Mouse (Mus musculus) brain, embryonic 14.5 days (tissue): ENCODE data around the gene Trim31. TPM values are rescaled to one million over a fixed set of nuclear protein-coding genes. Genes with fewer than 3 reads are reported as not detected.
"Not testable (repeated sequence)": the region's sequence is repeated elsewhere in the genome, so short reads cannot be mapped to it uniquely, and the experiment has no call there.

Experiments used
- DNase-seq: peaks from one replicate; pipeline ENCODE4 v3.0.0-alpha.2; 2011; ENCODE audit warnings: low read depth
- CTCF ChIP-seq: fragments of 200-500 bp; IDR thresholded peaks from 2 replicates; pipeline ENCODE4 v1.5.1; 2012; ENCODE audit warnings: inconsistent platforms, mild to moderate bottlenecking, moderate library complexity, borderline replicate concordance; ENCODE audit not compliant: insufficient read depth, insufficient read length; ENCODE audit errors: extremely low read depth
- POLR2A ChIP-seq: fragments of 200-500 bp; IDR thresholded peaks from 2 replicates; pipeline ENCODE4 v1.6.1; 2012; ENCODE audit warnings: mild to moderate bottlenecking, inconsistent platforms, borderline replicate concordance; ENCODE audit not compliant: poor library complexity, insufficient read depth, insufficient read length, severe bottlenecking; ENCODE audit errors: extremely low read depth
- polyA plus RNA-seq: library from polyadenylated mRNA; depleted of rRNA; stranded (reverse); fragments of >200 nt; gene quantifications from 2 replicates; pipeline ENCODE4 v1.2.3, GENCODE M21; 2012

Trim31 gene
- polyA plus RNA-seq, 1 experiment: not detected

DNA sequence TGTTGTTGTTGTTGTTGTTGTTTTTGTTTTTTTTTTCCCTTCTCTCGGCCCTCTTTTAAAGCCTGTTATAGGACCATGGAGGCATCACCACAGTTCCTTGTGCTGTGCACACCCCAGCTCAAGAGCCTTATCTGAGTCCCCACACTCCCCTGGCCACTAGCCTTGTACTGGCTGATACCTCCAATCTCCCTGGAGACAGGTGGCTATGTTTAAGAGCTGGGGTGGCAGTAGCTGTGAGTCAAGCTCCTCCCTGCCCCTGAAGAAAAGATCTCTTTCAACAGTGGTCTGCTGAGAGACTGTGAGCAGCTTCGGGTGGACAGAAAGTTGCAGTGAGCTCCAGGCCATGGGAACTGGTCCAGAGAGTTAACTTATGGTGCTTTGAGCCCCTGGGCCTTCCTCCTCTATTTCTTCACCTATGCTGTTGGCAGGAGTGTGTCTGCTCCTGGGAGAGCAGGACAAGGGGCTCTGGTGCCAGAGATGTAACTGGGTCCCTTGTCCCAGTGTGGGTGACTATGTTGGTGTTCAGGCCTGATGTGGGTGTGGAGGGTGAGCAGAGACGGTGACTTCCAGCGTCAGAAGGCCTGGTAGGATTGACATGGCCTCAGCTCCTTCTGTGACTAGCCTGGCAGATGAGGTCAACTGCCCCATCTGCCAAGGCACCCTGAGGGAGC, 28.5 kb upstream of the Trim31 start, which contains the start of gene Trim10:
TSS of gene Trim10 (plus strand) at position 291 of the 671 bp plus-strand sequence.
- TF ChIP-seq POLR2A (no peak), CTCF (no peak)
- no peak for DNase-seq

DNA sequence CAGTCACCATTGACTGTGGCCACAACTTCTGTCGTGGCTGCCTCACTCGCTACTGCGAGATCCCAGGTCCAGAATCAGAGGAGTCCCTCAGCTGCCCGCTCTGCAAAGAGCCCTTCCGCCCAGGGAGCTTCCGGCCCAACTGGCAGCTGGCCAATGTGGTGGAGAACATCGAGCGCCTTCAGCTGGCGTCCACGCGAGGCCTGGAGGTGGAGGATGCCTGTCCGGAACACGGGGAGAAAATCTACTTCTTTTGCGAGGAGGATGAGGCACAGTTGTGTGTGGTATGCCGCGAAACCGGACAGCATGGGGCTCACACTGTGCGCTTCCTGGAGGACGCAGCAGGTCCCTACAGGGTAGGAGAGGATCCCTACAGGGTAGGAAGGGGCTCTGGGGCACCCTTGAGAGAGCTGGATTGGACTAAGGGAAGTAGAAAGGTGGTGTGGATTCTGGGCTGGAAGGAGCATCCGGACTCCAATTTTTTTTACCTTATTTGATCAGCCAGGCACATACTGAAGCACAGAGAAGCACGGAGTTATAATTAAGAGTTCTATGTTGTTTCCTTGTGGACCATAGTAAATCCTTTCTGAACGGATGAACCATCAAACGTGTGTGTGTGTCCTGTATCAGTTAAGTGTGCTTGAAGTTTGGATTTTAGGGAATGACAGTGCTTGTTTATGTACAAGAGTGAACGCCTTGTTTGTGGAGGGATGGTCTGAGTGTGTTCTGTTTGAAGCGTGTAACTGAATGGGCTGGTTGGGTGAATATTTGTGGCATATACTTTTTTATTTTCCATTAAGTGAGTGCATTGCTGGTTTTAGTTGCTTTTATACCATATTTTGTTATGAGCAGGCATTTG, 27.7 kb upstream of the Trim31 start:
- TF ChIP-seq POLR2A (no peak), CTCF (no peak)
- DNase-seq: no peak

DNA sequence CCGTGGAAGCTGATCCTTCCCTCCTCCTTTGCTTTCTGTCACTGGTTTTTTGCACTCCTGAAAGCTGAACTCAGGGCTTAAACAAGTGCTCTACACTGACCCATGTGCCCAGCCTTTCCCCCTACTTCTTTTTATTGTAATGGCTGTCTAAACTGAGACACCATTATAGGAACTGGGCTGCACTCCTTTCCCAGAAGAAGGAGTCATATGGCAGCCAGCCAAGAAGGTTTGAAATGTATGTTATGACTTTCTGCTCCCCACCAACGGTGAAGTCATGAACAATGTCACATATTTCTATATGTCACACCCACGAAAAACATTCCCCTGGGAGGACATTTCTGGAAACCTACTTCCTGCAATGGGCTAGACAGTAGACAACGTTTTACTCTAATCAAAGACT, 23.3 kb upstream of the Trim31 start:
- TF ChIP-seq POLR2A: no peak
- DNase-seq: no peak

GRCm38 (mm10) chr17:36883350-36883749, 14.6 kb upstream of the Trim31 start:
- TF ChIP-seq CTCF: no peak
- TF ChIP-seq POLR2A: no peak
- DNase-seq: no peak

DNA sequence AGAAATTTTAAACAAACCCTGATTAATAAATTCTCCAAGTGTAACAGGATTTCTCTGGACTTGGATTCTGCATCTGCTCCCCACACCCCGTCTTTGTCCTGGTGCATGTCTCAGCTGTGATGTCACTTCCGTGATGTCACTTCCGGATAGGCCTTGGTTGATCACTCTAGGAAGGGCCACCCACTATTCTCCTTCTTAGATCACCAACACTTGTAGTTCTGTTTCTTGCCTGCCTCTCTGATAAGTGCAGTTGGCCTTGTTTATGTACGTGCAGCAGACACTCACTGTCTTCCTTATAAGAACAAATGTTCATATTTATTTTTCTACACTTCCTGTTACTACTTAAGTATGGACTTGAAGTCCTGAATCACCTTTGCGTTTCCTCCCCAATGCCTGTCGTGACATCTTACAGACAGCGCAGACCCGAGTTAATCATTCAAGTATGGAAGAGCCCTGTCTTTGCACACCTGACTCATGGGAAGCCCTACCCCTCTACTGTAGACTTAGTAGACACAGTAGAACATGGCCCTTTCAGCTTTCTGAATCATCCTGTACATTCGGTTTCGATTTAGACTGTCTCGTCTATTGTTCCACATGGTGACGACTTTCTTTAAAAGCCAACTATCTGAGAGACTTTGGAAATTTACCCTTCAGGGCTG, 12.7 kb upstream of the Trim31 start:
- TF ChIP-seq POLR2A (no peak), CTCF (no peak)
- no peak for DNase-seq

GRCm38 (mm10) chr17:36890073-36890903, 7.6 kb upstream of the Trim31 start, which contains the start of gene Trim40:
Trim40 (minus strand) TSS chr17:36890123.
- TF ChIP-seq POLR2A (no peak), CTCF (no peak)
- DNase-seq: no peak

DNA sequence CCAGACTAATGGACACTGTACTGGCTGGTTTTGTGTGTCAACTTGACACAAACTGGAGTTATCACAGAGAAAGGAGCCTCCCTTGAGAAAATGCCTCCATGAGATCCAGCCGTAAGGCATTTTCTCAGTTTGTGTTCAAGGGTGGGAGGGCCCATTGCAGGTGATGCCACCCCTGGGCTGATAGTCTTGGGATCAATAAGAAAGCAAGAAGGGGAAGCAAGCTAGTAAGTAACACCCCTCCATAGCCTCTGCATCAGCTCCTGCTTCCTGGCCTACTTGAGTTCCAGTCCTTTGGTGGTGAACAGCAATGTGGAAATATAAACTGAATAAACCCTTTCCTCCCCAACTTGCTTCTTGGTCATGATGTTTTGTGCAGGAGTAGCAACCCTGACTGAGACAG, 6.4 kb upstream of the Trim31 start:
- DNase-seq: not testable (repeated sequence)

GRCm38 (mm10) chr17:36892362-36892761, 5.6 kb upstream of the Trim31 start:
- TF ChIP-seq POLR2A (no peak), CTCF (peak; percentile 75)
- peak; percentile 80 for DNase-seq

- no peak for DNase-seq
- TF ChIP-seq POLR2A: no peak
- TF ChIP-seq CTCF: no peak
Observed at GRCm38 (mm10) chr17:36893387-36893786, 4.5 kb upstream of the Trim31 start.

DNA sequence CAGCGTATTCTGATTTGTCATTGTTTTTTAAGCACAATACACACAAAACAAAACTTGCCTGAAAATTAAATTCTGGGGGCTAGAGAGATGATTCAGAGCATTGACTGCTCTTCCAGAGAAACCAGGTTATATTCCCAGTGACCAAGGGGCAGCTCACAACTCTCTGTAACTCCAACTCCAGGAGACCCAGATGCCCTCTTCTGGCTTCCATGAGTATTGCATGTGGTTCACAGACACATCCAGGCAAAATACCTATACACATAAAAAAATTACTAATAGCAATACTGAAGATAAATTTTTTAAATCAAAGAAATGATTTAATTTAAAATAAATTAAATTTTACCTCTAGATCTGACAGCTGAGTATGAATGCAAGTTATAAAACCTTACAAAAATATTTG, 1.3 kb upstream of the Trim31 start:
- DNase-seq: peak; percentile 49

GRCm38 (mm10) chr17:36897065-36897464, 853 bp upstream of the Trim31 start:
- DNase-seq: no peak
- no peak for TF ChIP-seq CTCF
- TF ChIP-seq POLR2A: no peak

More for the DNA sequence above, 1.3 kb upstream of the Trim31 start:
- TF ChIP-seq CTCF (peak; percentile 65; the same call in 1 of the 2 replicates), POLR2A (no peak)
